Mouse (Mus musculus): ENCODE measurements at regions not wholly inside any gene's neighbourhood (a gene's known extent, or its start where the extent isn't known, plus 50 kb on each side); places are given as distances from the start of the nearest gene placed in this dataset.

GRCm38 (mm10) chr2:129933578-129933977, 78.6 kb upstream of the Tgm3 start:
- no peak for TF ChIP-seq POLR2A (IDR thresholded peaks at IDR 0.05; ENCODE audit: insufficient read depth, low read depth, low read length)
- TF ChIP-seq CTCF (IDR thresholded peaks at IDR 0.05; ENCODE audit: insufficient read depth, low read depth, low read length), result no peak
